Mouse (Mus musculus) gastrocnemius, adult 2 months (tissue): Measurements from ENCODE around the gene Ola1. TPM values are rescaled to one million over a fixed set of nuclear protein-coding genes. Genes with fewer than 3 reads are reported as not detected.
A peak's percentile ranks its signal among the peaks of the same experiment; 100 is the strongest.

Experiments
- DNase-seq: peaks from one replicate; pipeline ENCODE4 v3.0.0; 2022
- H3K27ac ChIP-seq: fragments of 200-600 bp; 2 replicates; pipeline ENCODE4 v1.8.1; 2022; ENCODE audit warnings: mild to moderate bottlenecking
- H3K4me3 ChIP-seq: fragments of 200-600 bp; 2 replicates; pipeline ENCODE4 v1.8.1; 2022; ENCODE audit warnings: mild to moderate bottlenecking, moderate library complexity
- CTCF ChIP-seq: fragments of 200-600 bp; IDR thresholded peaks from 2 replicates; pipeline ENCODE4 v1.8.1; 2022; ENCODE audit warnings: antibody characterized with exemption, mild to moderate bottlenecking, moderate library complexity
- intact Hi-C: fragments of 180-260 bp; cut with DNase I; formaldehyde crosslinking; loops from one replicate; pipeline ENCODE4 v1.15.1; 2025
- total RNA-seq, 2 experiments: library from RNA; stranded (reverse); gene quantifications; 2 replicates each; pipeline ENCODE4 v1.2.3; 2021

Ola1 gene
- total RNA-seq, 2 experiments from 2014 or later: 49.3 to 58.1 TPM

DNA sequence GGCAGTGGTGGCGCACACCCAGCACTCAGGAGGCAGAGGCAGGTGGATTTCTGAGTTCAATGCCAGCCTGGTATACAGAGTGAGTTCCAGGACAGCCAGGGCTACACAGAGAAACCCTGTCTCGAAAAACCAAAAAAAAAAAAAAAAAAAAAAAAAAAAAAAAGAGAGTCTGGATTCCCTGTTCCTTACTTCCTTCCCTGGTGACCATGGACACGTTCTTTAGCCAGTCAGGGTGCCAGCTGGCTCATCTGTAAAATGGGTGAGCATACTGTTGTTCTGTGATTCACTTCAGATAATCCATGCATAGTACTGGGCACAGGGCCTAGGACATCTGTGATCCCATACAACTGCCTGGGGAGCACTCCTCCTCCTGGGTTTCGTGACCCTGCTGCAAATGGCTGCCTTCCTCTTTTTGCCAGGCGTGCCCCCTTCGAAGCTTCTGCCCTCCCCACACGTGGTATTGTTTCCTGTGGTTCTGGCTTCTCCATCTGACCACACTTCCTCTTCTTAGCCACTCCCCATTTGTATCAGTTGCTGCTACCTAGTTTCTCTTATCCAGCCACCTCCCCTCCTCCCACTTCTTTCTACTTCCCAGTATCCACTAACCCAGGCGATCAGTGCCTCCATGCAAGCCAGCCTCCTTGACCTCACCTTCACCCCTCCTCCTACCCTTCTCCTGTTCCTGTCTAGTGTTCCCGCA lies 164.8 kb downstream of the Ola1 start:
- no peak for TF ChIP-seq CTCF
- intact Hi-C loops: no loop called here
- H3K4me3 ChIP-seq: no peak overlapping the region
- no peak for DNase-seq
- no peak overlapping the region for H3K27ac ChIP-seq

DNA sequence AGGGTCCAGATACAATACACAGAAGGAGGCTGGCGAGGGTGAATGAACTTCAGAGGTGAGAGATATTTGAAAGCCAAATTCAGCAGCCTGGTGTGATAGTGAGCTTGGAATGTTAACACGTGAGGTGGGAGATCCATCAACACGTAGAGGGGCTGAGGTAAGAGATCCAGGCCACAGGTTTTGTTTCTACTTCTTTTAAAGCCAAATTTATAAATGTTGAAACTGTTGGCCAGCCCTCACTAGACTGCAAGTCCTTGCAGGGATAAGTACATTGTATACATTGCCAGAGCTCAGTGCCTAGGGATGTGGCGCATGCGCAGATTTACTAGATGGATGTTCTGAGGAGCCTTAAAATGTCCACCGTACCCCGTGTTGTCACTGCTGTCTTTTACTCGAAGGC lies 168.3 kb downstream of the Ola1 start:
- intact Hi-C loops: no loop called here
- TF ChIP-seq CTCF: no peak
- no peak for DNase-seq
- no peak overlapping the region for H3K4me3 ChIP-seq
- H3K27ac ChIP-seq: no peak overlapping the region

DNA sequence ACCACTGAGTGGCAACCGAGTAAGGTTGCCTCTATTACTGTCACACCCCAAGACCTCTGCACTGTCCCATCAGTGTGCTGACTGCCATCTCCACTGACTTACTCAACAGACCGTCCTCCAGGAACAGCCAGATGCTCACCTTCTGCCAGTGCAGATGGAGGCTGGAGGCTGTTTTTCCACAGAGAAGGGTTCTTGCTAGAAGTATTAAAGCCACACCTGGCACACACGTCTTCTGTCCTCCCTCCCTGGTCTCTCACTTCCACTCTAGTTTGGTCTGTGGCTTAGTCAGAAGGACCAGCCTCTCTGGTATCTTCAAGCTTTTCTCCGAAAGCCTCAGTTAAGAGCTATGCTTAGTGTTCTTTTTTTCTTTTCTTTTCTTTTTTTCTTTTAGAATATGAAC lies 168.7 kb downstream of the Ola1 start:
- no peak for TF ChIP-seq CTCF
- no peak for DNase-seq
- H3K27ac ChIP-seq: peak overlapping the region; percentile 69; the same call in 1 of the 2 replicates
- H3K4me3 ChIP-seq: no peak overlapping the region
- intact Hi-C loops: loop anchor here (5.0 kb wide), 1 partner anchor 48 kb away; no protein-coding TSS in a partner anchor

DNA sequence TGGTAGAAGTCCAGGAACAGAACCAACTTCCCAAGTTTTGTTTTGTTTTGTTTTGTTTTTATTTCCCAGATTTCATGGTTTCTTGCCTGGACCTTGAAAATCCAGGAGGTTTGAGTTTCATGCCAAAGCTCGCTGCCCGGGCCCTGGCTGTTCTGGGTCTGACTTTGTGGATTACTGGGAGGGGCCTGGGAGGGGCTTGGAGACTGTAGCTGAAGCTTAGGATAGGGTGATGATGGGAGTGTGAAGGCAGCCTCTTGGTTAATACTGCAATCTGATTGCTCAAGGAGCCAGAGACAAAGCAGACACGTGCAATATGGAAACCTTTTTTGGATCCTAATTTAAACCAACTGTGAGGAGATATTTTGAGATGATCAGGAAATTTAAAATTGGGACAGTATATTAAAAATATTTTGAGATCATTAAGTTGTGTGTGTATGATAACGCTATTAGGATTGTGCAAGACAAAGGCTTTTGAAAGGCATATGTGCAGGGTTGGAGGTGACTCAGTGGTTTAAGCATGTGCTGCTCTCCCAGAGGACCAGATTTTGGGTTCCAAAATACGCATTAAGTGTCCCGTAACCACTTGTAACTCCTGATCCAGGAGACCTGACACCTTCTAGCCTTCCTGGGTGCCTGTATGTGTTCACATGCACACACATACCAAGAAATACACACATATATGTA lies 169.6 kb downstream of the Ola1 start:
- no peak for TF ChIP-seq CTCF
- H3K4me3 ChIP-seq: no peak overlapping the region
- H3K27ac ChIP-seq: peak overlapping the region; percentile 69
- DNase-seq: peak; percentile 70
- intact Hi-C loops: loop anchor here (5.0 kb wide), 1 partner anchor 47 kb away; no protein-coding TSS in a partner anchor

DNA sequence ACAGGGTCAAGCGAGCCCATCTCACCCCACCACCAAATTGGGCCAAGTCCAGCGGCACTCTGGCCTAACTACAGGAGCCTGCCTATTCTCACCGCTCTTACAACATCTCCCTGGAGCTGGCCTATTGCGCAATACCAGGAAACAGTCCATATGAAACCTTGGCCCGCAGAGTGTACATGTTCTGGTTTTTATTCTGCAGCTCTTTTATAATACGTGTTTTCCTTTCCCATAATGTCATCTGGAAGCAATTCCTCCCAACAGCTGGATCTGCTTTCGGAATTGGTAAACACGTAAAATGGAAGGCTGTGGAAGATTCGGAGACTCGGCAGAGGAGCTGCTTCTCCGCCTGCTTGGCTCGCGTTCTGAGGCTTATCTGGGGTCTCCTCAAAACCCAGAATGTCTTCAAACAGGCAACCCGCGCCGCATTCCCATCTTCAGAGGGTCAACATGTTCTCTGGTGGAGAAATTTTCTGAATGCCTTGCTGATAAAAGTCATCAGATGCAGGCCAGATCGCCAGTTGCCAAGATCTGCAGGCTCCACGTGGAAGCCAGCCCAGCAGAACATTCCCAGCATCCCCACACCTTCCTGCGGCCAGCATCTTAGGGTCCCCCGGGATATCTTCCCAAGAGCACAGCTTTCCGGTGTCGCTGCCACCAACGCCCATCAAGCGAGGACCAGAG lies 171.5 kb downstream of the Ola1 start:
- DNase-seq: peak; percentile 84
- no peak for TF ChIP-seq CTCF
- H3K27ac ChIP-seq: peak overlapping the region; percentile 87
- intact Hi-C loops: loop anchor here (5.0 kb wide), 1 partner anchor 45 kb away; no protein-coding TSS in a partner anchor
- peak overlapping the region; percentile 63 for H3K4me3 ChIP-seq

DNA sequence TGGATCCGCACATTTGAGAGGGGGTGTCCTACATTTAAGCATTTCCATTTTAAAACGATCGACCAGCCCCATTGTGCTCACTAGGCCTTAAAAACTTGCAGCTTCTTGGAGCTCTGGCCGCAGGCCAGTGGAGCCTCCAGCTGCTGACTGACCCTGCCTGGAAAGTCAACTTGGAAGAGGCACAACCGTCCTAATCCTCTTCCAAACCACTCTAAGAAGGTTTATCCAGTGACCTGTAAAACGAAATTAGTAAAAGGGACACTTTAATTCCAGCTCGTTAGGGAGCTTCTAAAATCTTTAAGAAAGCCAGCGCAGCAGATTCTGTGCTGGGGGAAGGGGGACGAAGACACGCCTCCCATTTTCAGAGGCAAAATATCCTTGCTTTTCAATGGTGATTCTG lies 172.1 kb downstream of the Ola1 start:
- peak overlapping the region; percentile 87 for H3K27ac ChIP-seq
- DNase-seq: peak; percentile 83
- peak overlapping the region; percentile 63 for H3K4me3 ChIP-seq
- TF ChIP-seq CTCF: no peak
- intact Hi-C loops: loop anchor here (5.0 kb wide), 1 partner anchor 44 kb away; no protein-coding TSS in a partner anchor

DNA sequence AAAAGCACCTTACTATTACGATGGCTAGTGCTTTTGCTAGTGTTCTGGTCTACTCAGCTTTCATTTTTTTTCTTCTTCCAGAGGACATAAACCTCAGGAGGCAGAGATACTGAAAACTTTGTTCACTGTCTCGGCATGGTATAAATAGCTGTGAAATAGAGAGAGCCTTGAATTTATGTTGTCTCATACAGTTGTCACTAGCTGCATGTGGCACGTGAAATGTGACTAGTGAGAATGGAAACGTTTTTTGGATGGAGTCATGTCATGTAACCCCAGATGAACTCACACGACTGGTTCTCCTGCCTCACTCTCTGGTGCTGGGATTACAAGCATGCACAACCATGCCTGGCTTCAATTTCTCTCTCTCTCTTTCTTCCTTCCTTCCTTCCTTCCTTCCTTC lies 173.2 kb downstream of the Ola1 start:
- intact Hi-C loops: loop anchor here (5.0 kb wide), 1 partner anchor 43 kb away; no protein-coding TSS in a partner anchor
- H3K27ac ChIP-seq: peak overlapping the region; percentile 20
- no peak for DNase-seq

More for the DNA sequence above, 173.2 kb downstream of the Ola1 start:
- no peak for TF ChIP-seq CTCF
- no peak overlapping the region for H3K4me3 ChIP-seq

Other genes with a start within 250 kb of the Ola1 start
- 10 to 100 TPM; 20.7 to 23.2 TPM for gene Sp3, start 238.5 kb downstream of the Ola1 start, total RNA-seq
- gene Gm11084, start 232.2 kb downstream of the Ola1 start, total RNA-seq: not detected
- gene Sp9, start 53.0 kb upstream of the Ola1 start, total RNA-seq: not detected
- 10 to 100 TPM; 50.4 to 51.0 TPM for gene Scrn3, start 93.7 kb upstream of the Ola1 start, total RNA-seq
- 10 to 100 TPM; 12.0 to 12.7 TPM for gene Cir1, start 93.8 kb upstream of the Ola1 start, total RNA-seq
- 10 to 100 TPM; 14.1 to 15.7 TPM for gene Gpr155, start 167.6 kb upstream of the Ola1 start, total RNA-seq